Mouse (Mus musculus) liver, embryonic 18 days (tissue): ENCODE measurements around the gene E330017A01Rik. TPM values are rescaled to one million over a fixed set of nuclear protein-coding genes. Genes with fewer than 3 reads are reported as not detected.

ENCODE experiments used
- polyA plus RNA-seq: library from polyadenylated mRNA; depleted of rRNA; stranded (reverse); fragments of >200 nt; gene quantifications from 2 replicates; pipeline ENCODE4 v1.2.3, GENCODE M21; 2012; rRNA removed

Gene E330017A01Rik
- not detected in 2 replicates for polyA plus RNA-seq

DNA sequence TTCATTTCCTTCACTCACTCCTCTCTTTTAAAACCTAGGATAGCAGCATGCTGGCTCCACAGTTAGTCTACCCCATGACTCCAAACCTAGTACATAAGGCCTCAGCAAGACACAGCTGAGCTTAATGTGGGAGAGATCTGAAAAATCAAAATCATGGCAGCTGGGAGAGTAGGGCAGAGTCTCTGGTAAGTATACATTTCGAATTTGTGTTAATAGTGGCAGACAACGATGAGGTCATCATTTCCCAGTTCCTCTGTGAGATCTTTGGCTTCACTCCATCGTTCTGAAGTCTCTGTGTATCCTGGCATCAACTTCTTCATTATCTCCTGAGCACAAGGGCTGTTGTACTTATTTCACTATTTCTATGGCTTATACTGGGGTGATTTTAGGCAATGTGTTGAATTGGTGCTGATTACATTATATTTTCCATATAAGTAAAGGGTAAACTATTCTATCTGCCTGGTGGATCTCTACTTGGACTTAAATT, at the start of gene E330017A01Rik:
E330017A01Rik (minus strand) TSS at position 51 of the 487 bp plus-strand sequence.

DNA sequence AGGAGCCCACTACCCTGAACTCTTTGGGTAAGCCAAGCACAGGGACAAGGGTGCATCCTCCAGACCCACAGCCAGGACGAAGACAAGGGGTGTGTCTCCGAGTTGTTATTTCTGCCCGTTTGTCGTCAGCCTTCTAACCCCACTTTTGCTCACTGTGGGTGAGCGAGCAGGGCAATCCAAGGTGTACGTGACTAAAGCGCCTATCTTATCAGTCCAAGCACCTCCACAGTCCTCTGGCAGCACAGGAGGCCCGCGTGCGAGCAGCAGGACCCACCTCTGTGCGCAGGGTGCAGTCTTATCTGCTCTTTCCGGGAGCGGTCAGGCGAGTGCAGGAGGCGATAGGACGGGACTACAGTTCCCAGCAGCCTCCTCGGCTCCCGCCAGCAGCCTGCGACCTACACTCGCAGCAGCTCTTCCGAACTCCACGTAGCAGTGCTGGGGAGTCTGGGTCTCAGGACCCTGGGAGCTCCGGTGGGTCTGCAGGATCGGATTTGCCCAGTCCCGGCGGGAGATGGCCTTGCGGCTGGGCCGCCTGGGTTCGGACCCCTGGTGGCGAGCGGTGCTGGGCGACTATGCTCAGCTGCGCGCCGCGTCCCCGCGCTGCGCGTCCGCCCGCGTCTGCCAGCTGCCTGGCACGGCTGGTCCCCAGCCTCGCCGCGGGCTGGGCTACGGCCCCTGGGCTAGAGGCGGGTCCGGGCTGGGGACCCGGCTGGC, 31.5 kb upstream of the E330017A01Rik start, which contains the start of gene Cpox:
Cpox (plus strand) TSS at position 376 of the 714 bp plus-strand sequence.

DNA sequence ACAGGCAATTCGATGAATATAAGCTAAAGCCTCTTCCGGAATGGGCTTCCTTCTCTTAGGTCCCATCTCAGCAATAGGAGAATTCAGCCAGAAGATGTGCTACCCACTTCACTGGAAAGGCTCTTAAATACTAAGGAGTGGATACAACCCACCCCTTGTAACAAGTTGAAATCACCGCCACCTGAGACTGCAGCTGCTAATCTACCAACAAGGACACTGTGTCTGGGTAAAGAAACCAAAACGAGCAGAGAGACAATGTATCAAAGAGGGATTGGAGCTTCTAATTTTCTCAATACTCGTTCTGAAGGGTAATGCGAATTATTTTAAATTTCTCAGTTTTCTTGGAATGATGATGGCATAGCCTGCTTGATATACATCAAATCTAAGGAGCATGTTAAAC, 21.7 kb downstream of the E330017A01Rik start, which contains the start of gene Gm813:
Gm813 (minus strand) TSS at position 101 of the 400 bp plus-strand sequence.

Other genes starting within 250 kb of the E330017A01Rik start
- 1.6 and 1.7 TPM in 2 replicates for gene Dcbld2, start 230.3 kb downstream of the E330017A01Rik start, polyA plus RNA-seq
- 6.7 and 7.3 TPM in 2 replicates for gene St3gal6, start 114.5 kb downstream of the E330017A01Rik start, polyA plus RNA-seq
- not detected in 2 replicates for gene Gm813, start 21.8 kb downstream of the E330017A01Rik start, polyA plus RNA-seq
- gene Cpox, start 31.6 kb upstream of the E330017A01Rik start, polyA plus RNA-seq: 157 and 174 TPM in 2 replicates
- 0.14 and 0.16 TPM in 2 replicates for gene Gpr15, start 80.3 kb upstream of the E330017A01Rik start, polyA plus RNA-seq
- gene Cldnd1, start 89.2 kb upstream of the E330017A01Rik start, polyA plus RNA-seq: 16.7 and 17.5 TPM in 2 replicates
- not detected in 2 replicates for gene Olfr172, start 124.4 kb upstream of the E330017A01Rik start, polyA plus RNA-seq
- gene Olfr173, start 161.5 kb upstream of the E330017A01Rik start, polyA plus RNA-seq: not detected in 2 replicates
- not detected in 2 replicates for gene Olfr175-ps1, start 188.0 kb upstream of the E330017A01Rik start, polyA plus RNA-seq
- gene Olfr177, start 236.0 kb upstream of the E330017A01Rik start, polyA plus RNA-seq: not detected in 2 replicates